Mouse (Mus musculus) inflammation-experienced regulatory T-cells, adult 6 months (primary cell): Measurements from ENCODE around the gene St3gal3. TPM values are rescaled to one million over a fixed set of nuclear protein-coding genes. Genes with fewer than 3 reads are reported as not detected.

Source experiments
- ATAC-seq: one replicate; pipeline ENCODE4 v1.8.0; 2017
- polyA plus RNA-seq, 3 experiments: library from polyadenylated mRNA; unstranded; fragments of 100-300 nt; shearing (Covaris generic); gene quantifications; one replicate each; pipeline ENCODE4 v1.2.1; 2017

St3gal3 gene
- polyA plus RNA-seq, 3 experiments from 2014 or later, result 0.40 to 2.4 (median 1.3) TPM

DNA sequence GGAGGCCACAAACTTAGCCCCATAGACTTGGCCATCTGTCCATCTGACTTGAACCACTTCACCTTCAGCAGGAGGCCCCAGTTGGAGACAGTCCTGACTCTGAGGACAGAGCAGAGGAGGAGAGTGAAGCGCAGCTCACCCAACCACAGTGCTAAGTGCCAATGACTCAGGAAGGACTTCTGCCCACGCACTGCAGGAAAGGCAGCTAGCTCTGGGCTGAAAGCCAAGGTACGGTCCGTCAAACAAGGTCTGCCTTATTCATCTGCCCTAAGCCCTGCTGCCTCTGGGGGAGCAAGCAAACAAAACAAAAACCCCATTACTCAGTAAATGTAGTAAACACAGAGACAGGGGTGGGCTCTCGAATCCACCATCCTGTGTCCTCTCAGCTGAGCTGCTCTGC, 4.2 kb upstream of the St3gal3 start:
- no peak for ATAC-seq

DNA sequence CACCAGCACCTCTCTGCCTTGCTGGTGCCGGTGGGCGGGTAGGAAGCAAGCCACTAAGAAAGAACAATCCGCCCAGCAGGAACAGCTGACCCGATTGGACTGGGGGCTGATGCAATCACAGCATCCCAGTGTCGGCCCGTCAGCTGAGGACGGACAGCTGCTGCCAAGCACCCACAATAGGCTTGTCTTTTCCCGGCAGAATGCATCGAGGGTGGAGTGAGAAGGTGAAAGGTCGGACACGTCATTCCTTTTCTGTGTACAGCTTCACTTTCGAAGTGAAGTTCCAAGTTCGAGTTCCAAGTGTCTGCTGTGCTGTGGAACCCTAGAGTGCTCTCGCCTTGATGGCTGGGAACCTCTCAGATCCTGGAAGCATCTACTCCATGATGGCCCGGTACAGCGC, 3.1 kb upstream of the St3gal3 start:
- no peak for ATAC-seq

DNA sequence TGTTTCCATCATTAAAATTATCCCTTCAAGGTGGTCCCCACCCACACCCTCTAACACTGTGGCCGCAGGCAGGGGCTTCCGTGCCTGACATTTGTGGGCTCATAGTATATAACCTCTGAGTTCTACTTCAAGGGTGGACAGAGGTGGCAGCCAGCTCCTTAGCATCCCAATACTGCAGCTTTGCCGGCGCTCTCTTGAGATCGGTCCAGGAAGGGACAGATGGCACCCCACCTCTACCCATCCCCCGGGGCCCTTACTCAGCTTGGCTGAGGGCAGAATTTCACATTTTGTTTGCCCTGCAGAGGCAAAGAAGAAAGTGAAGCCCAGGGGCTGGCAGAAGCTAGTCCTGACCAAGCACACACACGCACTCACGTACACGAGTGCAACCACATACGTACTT, 2.6 kb upstream of the St3gal3 start:
- no peak for ATAC-seq

DNA sequence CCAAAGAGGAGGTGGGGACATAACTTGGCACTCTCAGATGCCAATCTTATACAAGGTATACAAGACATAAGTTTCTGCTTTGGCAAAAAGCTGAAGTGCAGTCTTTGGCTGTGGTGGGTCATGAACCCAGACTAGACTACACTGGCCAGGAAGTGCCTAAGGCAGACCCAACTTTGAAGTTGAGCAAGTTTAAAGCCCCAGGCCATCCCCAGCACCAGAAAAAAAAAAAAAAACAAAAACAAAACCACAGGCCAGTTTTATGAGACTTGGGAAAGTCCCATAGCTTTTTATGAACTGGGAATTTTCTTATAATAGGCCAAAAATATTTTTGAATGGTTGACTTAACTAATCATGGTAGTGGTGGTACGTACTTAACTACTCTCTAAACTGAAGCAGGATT, 700 bp upstream of the St3gal3 start:
- ATAC-seq, result no peak

DNA sequence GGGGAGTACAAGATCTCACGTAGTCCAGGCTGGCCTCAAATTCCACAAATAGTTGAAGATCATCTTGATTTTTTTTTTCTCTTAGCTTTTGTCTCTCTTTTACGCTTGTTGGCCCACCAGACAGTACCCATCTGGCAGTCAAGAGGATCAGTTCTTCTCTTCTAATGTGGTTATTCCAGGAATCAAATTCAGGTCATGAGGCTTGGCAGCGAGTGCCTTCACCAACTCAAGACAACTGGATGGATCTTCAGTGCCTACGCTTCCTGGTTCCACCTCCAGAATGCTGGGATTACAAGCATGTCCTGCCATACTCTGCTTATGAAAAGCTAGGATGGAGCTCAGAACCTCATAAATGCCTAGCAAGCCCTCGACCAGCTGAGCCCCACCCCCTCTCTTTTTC, 3.4 kb downstream of the St3gal3 start:
- no peak for ATAC-seq

DNA sequence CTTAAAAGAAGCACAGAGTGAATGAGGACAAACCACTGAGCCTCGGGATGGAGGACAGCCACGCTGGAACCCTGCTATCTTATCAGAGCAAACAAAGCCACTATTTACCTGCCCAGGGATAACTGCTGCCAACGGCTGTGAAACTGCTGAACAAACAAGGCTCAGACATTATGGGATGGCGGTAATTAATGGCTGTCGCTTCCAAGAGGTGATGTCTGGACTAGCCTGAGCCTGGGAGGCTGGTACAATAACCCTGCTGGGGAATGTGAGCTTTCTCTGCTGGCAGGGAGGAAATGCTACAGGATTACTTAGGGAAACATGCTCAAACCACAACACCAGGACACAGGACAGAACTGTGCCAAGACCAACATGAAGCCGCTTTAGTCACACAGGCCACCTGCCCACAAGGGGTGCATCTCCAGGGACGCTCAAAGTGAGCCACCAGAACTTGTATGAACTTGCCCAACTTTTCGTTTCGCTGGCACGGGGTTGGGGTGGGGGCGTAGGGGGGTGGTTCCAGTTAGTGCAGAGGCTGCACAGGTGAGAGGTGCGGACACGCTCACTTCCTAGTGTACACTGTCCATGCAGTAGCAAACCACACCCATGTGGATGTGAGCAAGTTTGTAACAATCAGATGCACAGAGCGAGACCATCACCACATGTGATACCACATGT, 11.5 kb downstream of the St3gal3 start:
- no peak for ATAC-seq

DNA sequence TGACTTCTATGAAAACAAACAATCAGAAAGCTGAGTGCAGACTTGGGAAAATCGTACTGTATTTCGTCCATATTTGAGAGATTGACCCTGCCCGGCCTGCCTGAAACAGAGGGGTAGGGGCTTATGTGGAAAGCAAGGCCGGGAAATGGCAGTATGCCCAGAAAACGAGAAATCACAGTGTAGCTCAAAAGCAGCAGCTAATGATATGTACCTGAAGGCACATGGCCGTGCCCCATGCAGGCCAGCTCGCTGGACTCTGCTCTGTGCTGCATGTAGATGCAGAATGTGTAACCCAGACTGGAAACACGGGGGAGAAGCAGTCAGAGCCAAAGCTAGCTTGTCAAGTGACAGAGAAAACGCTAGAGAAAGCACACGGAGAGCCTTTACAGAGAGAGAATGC, 12.6 kb downstream of the St3gal3 start:
- ATAC-seq, result no peak

DNA sequence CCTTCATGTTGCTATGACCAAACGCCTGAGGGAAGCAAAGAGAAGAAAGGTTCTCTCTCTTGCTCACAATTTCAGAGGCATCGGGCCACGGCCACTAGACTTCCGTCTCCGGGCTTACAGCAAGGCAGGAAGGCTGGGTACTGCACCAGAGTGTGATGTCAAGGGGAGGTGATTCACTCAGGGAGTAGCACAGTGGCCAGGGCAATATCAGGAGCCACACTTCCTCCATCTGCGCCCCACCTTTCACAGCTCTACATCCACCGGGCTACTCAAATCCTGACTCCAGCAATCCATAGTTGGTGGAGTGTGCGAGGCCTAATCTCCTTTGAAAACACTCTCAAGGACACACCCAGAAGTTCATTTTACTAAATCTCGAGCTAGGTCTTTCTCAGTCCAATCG, 17.1 kb downstream of the St3gal3 start:
- no peak for ATAC-seq

DNA sequence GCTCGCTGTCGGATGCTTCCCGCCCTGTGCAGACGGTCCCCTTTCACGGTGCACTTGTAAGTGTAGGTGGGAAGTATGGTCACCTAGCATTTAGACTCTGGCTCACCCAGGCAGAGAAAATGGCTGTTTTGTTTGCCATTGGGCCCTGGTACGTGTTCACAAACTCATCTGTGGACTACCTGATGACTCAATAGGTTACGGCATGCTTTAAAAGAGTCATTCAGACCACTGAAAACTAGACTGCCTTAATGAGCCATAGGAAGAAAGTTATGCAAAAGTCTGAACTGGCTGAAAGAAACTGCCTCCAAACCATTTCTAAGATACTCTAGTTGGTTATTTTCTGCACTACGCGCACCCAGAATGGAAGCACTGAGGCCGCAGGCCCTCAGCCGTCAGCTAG, 18.6 kb downstream of the St3gal3 start:
- ATAC-seq, result no peak

DNA sequence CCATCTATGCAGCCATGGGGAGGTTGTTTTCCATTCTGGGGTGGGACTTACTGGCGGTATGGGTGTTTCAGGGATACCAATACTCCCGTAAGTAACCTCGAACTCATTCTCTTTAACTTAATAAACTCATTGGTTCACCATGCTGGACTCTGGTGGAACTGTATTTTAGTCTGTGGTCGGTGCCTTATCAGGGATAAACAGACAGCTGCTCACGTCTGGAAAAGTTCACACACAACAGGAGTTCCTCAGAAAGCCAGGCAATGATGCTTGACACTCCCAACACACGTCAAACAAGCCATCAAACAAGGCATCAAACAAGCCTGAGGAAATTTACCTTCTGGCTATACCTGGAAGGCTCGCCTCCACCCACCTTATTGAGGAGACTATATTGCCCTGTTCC, 19.6 kb downstream of the St3gal3 start:
- no peak for ATAC-seq

DNA sequence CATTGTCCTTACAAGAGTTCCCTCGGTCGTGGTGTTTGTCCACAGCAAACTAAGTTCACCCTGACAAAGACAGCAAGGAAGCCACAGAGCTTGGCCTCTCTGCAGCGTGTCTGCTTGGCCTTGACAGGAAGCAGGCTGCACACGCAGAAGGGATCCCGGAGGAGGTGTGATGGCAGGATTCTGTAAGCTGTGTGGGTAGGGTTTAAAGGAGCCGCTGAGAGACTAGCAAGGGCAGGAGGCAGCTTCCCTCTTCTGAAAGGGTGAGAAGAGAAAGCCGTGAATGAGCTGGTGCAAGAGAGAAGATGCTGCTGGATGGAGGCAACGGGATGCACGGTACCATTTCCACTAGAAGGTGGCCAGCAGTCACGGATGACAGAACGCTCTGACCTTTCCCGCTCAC, 22.1 kb downstream of the St3gal3 start:
- no peak for ATAC-seq

DNA sequence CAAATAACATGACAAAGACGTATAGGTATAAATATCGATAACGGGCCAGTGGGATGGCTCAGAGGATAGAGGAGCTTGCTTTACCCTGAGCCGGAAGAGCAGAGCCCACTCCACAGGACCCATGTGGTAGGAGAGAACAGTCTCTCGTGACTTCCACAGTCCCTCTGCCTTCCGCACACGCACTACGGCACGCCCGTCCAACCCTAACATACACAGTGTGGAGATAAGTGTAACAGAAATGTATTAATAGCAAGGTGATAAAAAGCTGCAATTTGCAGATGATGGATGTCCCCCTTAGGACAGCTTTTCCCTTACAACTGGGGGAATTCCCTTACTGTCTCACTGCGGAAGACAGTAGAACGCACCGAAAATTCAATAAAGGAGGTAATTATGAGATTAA, 25.1 kb downstream of the St3gal3 start:
- ATAC-seq, result no peak

DNA sequence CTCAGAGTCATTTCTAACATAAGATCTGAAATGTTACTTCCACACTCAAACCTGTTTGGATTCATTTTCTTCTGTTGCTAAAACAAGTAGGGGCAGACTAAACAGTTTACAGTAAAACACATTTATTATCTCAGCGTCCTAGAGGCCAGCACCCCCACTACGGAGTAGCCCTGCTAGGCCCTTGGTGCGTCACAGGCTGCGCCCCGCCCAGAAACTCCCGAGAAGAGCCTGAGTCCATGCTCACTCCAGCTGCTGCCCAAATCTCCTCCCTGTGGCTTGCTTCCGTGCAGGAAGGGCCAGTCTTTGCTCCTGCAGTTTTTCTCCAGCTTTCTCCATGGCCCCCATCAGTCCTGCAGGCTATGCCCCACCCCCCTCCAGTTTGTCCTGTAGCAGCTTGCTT, 25.9 kb downstream of the St3gal3 start:
- ATAC-seq, result no peak

DNA sequence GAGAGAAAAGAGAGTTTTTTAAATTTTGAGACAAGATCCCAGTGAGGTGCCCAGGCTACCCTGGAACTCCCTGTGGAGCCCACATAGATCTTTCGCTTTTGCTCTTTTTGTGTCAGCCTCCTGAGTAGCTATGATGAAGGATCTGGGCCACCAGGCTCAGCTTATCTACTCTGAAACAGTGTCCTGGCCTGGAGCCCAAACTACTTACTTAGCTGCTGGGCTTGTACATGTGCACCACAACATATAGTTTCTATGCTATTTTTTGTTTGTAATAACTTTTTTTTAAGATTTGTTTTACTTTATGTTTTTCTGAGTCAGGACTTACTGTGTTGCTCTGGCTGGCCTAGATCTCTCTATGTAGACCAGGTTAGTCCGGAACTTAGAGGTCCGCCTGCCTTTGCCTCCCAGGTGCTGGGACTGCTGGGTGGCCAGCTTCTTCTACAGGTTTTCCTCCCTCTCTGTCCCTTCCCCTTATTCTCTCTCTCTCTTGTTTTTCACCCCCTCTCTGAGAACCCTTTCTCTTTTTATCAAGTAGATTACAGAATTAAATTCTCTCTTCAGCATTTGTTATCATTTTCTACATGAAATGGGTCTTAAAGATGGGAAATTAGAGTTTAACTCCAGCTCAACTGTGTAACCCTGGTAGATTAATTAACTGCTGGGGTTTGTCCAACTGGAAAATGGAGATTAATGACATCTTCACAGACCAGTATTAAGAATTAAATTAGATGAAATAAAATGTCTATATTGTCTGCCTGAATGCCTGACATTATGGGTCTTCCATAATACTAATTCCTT, 29.3 kb downstream of the St3gal3 start:
- ATAC-seq, result no peak

DNA sequence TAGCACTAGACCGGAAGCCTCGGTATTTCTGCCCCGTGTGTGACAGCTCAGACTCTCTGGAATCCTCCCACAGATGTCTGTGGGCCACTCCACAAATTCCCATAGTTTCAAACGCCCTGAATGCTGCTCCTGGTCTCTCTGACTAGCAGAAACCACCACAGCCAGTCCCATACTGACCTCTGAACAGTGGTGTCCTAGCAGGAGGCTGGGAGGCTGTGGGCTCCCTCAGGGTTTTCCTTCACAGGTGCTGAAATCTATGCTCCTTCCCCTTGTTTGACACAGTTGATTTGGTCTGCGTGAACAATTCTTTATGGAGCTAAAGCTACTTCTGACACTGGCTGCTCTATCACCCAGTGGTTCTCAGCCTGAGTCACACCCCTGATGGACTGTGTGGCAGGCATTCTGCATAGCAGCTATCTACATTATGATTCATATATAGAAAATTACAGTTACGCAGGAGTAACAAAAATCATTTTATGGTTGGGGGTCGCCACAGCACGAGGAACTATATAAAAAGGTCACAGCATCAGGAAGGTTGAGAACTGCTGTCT, 31.4 kb downstream of the St3gal3 start:
- no peak for ATAC-seq

DNA sequence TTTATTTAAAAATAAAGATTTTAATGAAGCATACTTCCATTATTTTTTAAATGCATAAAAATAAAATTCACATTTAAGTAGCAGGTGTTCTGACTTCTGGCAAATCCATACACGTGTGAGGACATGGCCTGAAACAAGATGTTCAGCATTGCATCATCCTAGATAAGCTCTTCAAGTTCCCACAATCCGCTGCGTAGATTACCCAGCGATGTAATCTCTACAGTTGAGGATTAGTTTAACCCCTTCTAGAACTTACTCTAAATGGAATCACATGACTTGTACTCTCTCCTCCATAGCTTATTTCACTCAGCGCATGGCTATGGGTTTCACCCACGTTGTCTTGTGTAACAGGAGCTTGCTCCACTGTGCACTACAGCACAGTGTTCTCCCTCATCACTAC, 33.2 kb downstream of the St3gal3 start:
- no peak for ATAC-seq

DNA sequence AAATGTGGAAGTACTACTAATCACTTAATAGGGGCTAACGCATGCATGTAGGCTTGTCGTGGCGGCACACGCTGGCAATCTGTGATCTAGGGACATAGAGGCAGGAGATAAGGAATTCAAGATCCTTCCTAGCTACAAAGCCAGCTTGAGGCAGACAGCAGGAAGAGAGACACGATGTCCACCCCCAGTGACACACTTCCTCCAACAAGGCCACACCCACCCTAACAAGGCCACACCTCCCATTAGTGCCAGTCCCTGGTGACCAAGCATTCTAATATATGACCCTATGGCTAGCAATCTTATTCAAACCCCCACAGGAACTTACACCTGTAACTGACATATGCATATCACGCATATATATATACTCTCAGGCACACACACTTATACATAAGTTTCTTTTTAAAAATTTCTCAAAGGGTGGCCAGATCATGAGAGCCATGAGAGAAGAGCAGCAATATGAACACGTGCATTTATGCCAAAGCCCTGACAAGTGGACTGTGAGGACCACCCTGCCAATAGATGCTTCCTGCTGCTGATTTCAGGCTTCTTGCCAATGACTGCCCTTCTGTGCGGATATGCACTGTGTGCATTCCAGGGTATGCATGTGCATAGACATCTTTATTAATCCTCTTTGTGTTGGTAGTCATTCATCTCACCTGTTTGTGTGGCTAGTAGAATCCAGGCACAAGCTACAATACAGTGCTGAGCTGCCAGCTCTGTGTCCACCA, 34.9 kb downstream of the St3gal3 start:
- ATAC-seq, result no peak

DNA sequence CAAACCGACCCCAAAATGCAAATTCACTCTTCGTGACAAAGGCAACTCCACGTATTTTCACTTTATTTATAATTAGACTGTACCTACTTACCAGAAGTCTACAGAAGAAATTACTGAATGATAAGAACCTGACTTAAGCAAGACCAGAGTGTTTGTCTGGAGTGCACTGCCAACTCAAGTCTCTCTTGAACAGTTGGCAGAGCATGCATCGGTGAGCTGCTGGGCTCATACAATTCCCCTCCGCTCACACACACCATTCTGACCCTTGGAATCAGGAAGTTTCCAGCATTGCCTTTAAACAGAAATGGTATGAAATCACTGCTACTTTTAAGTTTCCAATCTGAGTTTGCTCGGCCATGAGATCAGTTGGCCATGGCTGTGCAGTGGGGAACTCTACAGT, 36.1 kb downstream of the St3gal3 start:
- no peak for ATAC-seq

DNA sequence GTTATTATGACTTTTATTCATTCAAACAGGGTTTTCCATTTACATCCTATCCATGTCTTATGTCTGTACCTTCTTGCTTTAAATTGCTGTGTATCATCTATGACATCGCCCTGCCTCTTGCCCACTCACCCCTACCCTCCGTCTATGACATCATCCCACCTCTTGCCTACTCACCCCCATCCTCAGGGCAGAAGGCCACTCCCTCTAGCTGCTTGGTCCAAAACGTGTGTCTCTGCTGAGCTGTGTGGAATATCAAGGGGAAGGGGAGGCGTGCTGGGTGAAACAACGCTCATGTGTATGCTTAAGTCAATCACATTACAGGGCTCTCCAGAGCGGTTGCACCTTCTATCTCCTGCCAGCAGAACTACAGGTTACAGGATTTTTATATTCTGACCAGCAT, 38.6 kb downstream of the St3gal3 start:
- no peak for ATAC-seq

DNA sequence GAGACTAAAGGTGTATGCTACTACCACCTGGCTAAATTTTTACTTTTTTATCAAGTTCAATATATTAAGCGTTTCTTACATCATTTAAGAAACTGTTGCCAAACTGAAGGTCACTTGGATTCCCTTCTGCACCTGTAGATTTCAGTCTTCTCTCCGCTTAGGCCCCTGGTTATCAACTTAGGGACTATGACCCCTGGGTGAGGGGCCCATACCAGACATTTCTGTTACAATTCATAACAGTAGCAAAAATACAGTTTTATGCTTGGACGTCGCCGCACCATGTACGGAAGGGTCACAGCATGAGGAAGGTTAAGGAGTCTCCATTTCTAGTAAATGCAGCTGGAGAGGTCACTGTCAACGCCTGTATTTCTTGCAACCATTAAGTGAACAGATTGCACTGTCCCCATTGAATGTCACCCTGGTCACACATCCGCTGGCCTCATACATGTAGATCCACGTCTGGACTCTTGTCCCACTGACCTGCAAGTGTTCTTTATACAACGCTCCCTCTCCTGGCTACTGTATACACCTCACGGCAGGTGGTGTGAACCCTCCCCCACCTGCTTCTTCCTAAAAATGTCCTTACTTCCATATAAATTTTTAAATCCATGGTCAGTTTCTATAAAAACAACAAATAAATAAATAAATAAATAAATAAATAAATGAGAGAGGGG, 41.8 kb downstream of the St3gal3 start:
- ATAC-seq, result no peak

DNA sequence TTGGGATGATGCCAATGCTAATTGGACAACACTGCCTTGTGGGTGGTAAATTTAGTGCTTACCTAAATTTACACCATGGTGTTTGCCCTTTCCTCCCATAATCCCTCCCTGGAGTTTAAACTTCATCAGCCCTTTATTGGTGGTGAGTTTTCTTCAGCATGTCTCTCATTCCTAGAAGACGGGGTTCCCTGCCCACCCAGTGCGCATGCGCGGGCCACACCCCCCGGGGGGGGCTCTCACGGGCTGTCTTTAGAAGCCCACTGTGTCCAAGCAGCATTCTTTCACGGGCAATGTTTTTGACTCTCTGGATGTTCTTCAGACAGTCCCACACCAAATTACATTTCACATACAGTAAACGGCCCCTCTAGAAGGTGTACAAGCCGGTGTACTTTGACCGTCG, 44.3 kb downstream of the St3gal3 start:
- ATAC-seq, result no peak

DNA sequence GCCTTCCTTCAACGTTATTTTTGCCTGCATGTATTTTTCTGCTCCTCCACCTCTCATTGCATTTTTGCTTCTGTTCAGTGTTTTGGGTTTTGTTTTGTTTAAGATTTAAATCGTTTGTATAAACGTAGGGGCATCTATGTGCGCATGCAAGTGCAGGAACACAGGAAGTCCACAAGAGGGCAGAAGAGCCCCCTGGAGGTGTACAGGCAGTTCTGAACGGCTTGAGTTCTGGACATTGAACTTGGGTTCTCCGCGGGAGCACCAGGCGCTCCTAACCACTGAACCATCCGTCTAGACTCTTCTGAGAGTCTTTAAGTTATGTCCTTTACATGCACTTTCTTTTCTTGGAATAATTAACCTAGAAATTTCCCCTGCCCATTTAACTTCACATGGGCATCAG, 44.8 kb downstream of the St3gal3 start:
- ATAC-seq, result no peak

DNA sequence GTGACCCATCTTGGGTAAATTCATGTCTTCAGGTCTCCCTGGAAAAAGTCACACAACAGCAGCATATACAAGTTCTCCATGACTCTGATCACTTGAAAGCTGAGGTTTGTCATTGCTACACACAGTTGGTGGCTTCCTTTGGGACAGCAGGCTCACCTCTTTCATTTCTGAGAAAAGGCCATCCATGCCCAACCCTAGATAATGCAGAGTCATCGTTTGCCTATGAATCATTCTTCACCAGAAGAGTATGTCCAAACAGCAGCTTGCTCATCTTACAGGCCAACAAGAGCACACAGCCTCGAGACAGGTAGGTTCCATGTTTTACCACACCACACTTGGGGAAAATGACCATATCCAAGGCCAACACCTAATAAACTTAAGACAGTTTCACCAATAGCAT, 45.9 kb downstream of the St3gal3 start:
- no peak for ATAC-seq
